ENCODE assay signal across 9 mouse cellular contexts in the genomic region with DNA sequence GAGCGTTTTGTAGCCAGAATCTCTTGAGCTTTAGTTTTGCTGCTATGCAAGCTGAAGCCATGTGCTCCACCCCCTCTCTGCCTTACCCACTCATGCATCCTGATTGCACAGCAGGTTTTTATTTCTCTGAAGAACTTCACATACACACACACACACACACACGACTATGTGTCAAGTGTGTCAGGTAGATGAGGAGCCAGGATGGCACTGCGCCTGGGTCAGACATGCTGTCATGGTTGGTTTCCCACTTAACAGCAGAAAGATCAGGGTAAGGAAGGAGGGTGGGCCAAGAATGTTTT. TPM values are rescaled to one million over a fixed set of nuclear protein-coding genes. Genes with fewer than 3 reads are reported as not detected.
A peak's percentile ranks its signal among the peaks of the same experiment; 100 is the strongest.
DNase-seq lines count a peak whose midpoint lies in the region; ATAC-seq and TF ChIP-seq lines count a peak whose summit lies in the region.
"Had no signal": no experiment of that assay in that cellular context is flagged by ENCODE, and none has a peak within 500 bp of the region (broad histone marks: within the 10 kb centered on the region; RNA-seq: fewer than 3 reads in every experiment).

No protein-coding gene starts in this region.

- peaks cover 14% of the 10 kb centered on the region for H3K27me3 ChIP-seq in forebrain, embryonic 11.5 days (ENCODE audit: control insufficient read depth, insufficient read depth, low read length)
- no peaks in the 10 kb centered on the region for H3K27me3 ChIP-seq in intestine, embryonic 16.5 days (replicated peaks; ENCODE audit: control insufficient read depth, insufficient read depth, low read length)
- peaks cover 5% of the 10 kb centered on the region for H3K27me3 ChIP-seq in neural tube, embryonic 14.5 days (ENCODE audit: control insufficient read depth, insufficient read depth, low read length)

- intact Hi-C loops in left cerebral cortex, adult 2 months (cut with DNase I): no loop called here
- intact Hi-C loops in left cerebral cortex, postnatal 36 days (cut with DNase I): no loop called here
- intact Hi-C loops in gastrocnemius, postnatal 14 days (cut with DNase I; ENCODE audit: low total_unique reads): no loop called here

- H3K4me2 ChIP-seq in forebrain, embryonic 11.5 days (ENCODE audit: low read depth, low read length, severe bottlenecking): peak overlapping the region; percentile 84
- peak overlapping the region; percentile 100 for H3K4me2 ChIP-seq in intestine, embryonic 16.5 days (ENCODE audit: low read depth, low read length)
- peak overlapping the region; percentile 100 for H3K4me2 ChIP-seq in neural tube, embryonic 14.5 days (ENCODE audit: low read depth, low read length)

- H3K9ac ChIP-seq in forebrain, embryonic 11.5 days (ENCODE audit: low read length): no peak overlapping the region
- peak overlapping the region; percentile 79; the same call in 1 of the 2 replicates for H3K9ac ChIP-seq in intestine, embryonic 16.5 days (ENCODE audit: low read depth, low read length)
- H3K9ac ChIP-seq in neural tube, embryonic 14.5 days (replicated peaks; ENCODE audit: low read depth, low read length): peak overlapping the region; percentile 74
- H3K9ac ChIP-seq: liver, embryonic 14.5 days had no signal

- no peak for TF ChIP-seq CTCF in left cerebral cortex, adult 2 months (IDR thresholded peaks at IDR 0.05)

- H3K9me3 ChIP-seq in forebrain, embryonic 11.5 days (ENCODE audit: control insufficient read depth, low read length): no peaks in the 10 kb centered on the region
- H3K9me3 ChIP-seq in intestine, embryonic 16.5 days (ENCODE audit: control insufficient read depth, low read length): no peaks in the 10 kb centered on the region
- no peaks in the 10 kb centered on the region for H3K9me3 ChIP-seq in neural tube, embryonic 14.5 days (ENCODE audit: control insufficient read depth, low read length)

- H3K27ac ChIP-seq in left cerebral cortex, adult 2 months: peak overlapping the region; percentile 93
- no peak overlapping the region for H3K27ac ChIP-seq in forebrain, embryonic 11.5 days (ENCODE audit: low read depth, low read length)
- H3K27ac ChIP-seq in intestine, embryonic 16.5 days (ENCODE audit: low read length): no peak overlapping the region
- H3K27ac ChIP-seq in neural tube, embryonic 14.5 days (ENCODE audit: low read depth, low read length): no peak overlapping the region; the same call in 1 of the 2 replicates
- H3K27ac ChIP-seq: liver, embryonic 14.5 days had no signal

- 46% methylated on average over 3 of the region's 3 CpGs for WGBS in forebrain, embryonic 11.5 days
- WGBS in intestine, embryonic 16.5 days: 32% methylated on average over 3 of the region's 3 CpGs
- WGBS in neural tube, embryonic 14.5 days: 15% methylated on average over 3 of the region's 3 CpGs

- peaks cover 5% of the 10 kb centered on the region; the same call in 1 of the 2 replicates for H3K4me1 ChIP-seq in forebrain, embryonic 11.5 days (replicated peaks; ENCODE audit: control insufficient read depth, insufficient read depth, low read length)
- H3K4me1 ChIP-seq in intestine, embryonic 16.5 days (ENCODE audit: control insufficient read depth, insufficient read depth, low read length): peaks cover 28% of the 10 kb centered on the region
- H3K4me1 ChIP-seq in neural tube, embryonic 14.5 days (ENCODE audit: control insufficient read depth, insufficient read depth, low read length): peaks cover 19% of the 10 kb centered on the region

- H3K36me3 ChIP-seq in forebrain, embryonic 11.5 days (ENCODE audit: control insufficient read depth, insufficient read depth, low read length): no peaks in the 10 kb centered on the region
- H3K36me3 ChIP-seq in intestine, embryonic 16.5 days (ENCODE audit: control insufficient read depth, insufficient read depth, low read length): no peaks in the 10 kb centered on the region
- H3K36me3 ChIP-seq in neural tube, embryonic 14.5 days (ENCODE audit: control insufficient read depth, insufficient read depth, low read length): no peaks in the 10 kb centered on the region

- peak; percentile 1; the same call in 1 of the 2 replicates for ATAC-seq in forebrain, embryonic 11.5 days (replicated peaks; ENCODE audit: low FRiP score)
- no peak for ATAC-seq in intestine, embryonic 16.5 days
- no peak for ATAC-seq in neural tube, embryonic 14.5 days (ENCODE audit: low read depth)

- no peak for DNase-seq in left cerebral cortex, adult 2 months (ENCODE audit: extremely low spot score in 1 of 2, low spot score in 2 of 2)
- no peak for DNase-seq in left cerebral cortex, postnatal 36 days (ENCODE audit: low spot score in 2 of 2)
- DNase-seq in forebrain, embryonic 11.5 days (ENCODE audit: low spot score): no peak
- DNase-seq in adrenal gland, postnatal 36 days: no peak
- DNase-seq in gastrocnemius, postnatal 14 days: no peak

- H3K4me3 ChIP-seq in left cerebral cortex, adult 2 months: peak overlapping the region; percentile 64
- peak overlapping the region; percentile 71 for H3K4me3 ChIP-seq in forebrain, embryonic 11.5 days (ENCODE audit: low read depth, low read length)
- peak overlapping the region; percentile 70 for H3K4me3 ChIP-seq in intestine, embryonic 16.5 days (ENCODE audit: low read length)
- H3K4me3 ChIP-seq in neural tube, embryonic 14.5 days (ENCODE audit: low read depth, low read length): peak overlapping the region; percentile 62

RNA-seq across cellular contexts. Expression of a gene that starts 0.8 kb away (rescaled TPM):
- 10 to 100 TPM; 55.1 to 60.2 TPM for total RNA-seq in left cerebral cortex, adult 2 months (2021)
- total RNA-seq in left cerebral cortex, postnatal 36 days (2021): 10 to 100 TPM; 52.6 to 55.5 TPM
- polyA plus RNA-seq in forebrain, embryonic 11.5 days (2014; fragmentation: Nextera tagmentation; extraction: Ambion mirVana): 1.4 and 2.0 TPM in 2 replicates
- 4.2 and 5.4 TPM in 2 replicates for polyA plus RNA-seq in intestine, embryonic 16.5 days (2015; fragmentation: Nextera tagmentation; extraction: Ambion mirVana)
- polyA plus RNA-seq in neural tube, embryonic 14.5 days (2014; fragmentation: Nextera tagmentation; extraction: Ambion mirVana): 14.3 and 14.8 TPM in 2 replicates
- total RNA-seq in adrenal gland, postnatal 36 days (2021): 1 to 10 TPM; 4.8 to 4.9 TPM
- total RNA-seq in gastrocnemius, postnatal 14 days (2021): 1 to 10 TPM; 3.6 to 4.6 TPM

RNA-seq across cellular contexts. Expression of a gene that starts 0.8 kb away (rescaled TPM):
- 1 to 10 TPM; 7.6 to 8.1 TPM for total RNA-seq in left cerebral cortex, adult 2 months (2021)
- 1 to 10 TPM; 8.1 to 8.9 TPM for total RNA-seq in left cerebral cortex, postnatal 36 days (2021)
- 0.76 and 0.79 TPM in 2 replicates for polyA plus RNA-seq in forebrain, embryonic 11.5 days (2014; fragmentation: Nextera tagmentation; extraction: Ambion mirVana)
- 3.9 and 4.3 TPM in 2 replicates for polyA plus RNA-seq in intestine, embryonic 16.5 days (2015; fragmentation: Nextera tagmentation; extraction: Ambion mirVana)
- polyA plus RNA-seq in neural tube, embryonic 14.5 days (2014; fragmentation: Nextera tagmentation; extraction: Ambion mirVana): 4.3 and 6.3 TPM in 2 replicates
- total RNA-seq in adrenal gland, postnatal 36 days (2021): 1 to 10 TPM; 3.1 to 4.2 TPM
- 1 to 10 TPM; 4.7 to 5.7 TPM for total RNA-seq in gastrocnemius, postnatal 14 days (2021)

RNA-seq across cellular contexts. Expression of a gene that starts 7.6 kb away (rescaled TPM):
- total RNA-seq in left cerebral cortex, adult 2 months (2021): 1 to 10 TPM; 1.1 to 1.4 TPM
- total RNA-seq in left cerebral cortex, postnatal 36 days (2021): 1 to 10 TPM in 1 of 2 experiments, under 1 TPM in 1; 0.79 to 1.3 TPM
- polyA plus RNA-seq in forebrain, embryonic 11.5 days (2014; fragmentation: Nextera tagmentation; extraction: Ambion mirVana): 0.08 and 0.15 TPM in 2 replicates
- 0.04 and 0.17 TPM in 2 replicates for polyA plus RNA-seq in intestine, embryonic 16.5 days (2015; fragmentation: Nextera tagmentation; extraction: Ambion mirVana)
- 0.75 and 0.95 TPM in 2 replicates for polyA plus RNA-seq in neural tube, embryonic 14.5 days (2014; fragmentation: Nextera tagmentation; extraction: Ambion mirVana)
- total RNA-seq in adrenal gland, postnatal 36 days (2021): under 1 TPM; 0.07 to 0.30 TPM
- total RNA-seq in gastrocnemius, postnatal 14 days (2021): under 1 TPM; 0.08 to 0.24 TPM
- total RNA-seq: common myeloid progenitor, adult 5-6 weeks had no signal

RNA-seq across cellular contexts. Expression of a gene that starts 15.2 kb away (rescaled TPM):
- under 1 TPM; 0.16 to 0.36 TPM for total RNA-seq in left cerebral cortex, adult 2 months (2021)
- under 1 TPM in 1 of 2 experiments, not detected in 1; 0.15 TPM for total RNA-seq in left cerebral cortex, postnatal 36 days (2021)
- polyA plus RNA-seq in forebrain, embryonic 11.5 days (2014; fragmentation: Nextera tagmentation; extraction: Ambion mirVana): not detected in 2 replicates
- 0.69 and 0.71 TPM in 2 replicates for polyA plus RNA-seq in intestine, embryonic 16.5 days (2015; fragmentation: Nextera tagmentation; extraction: Ambion mirVana)
- polyA plus RNA-seq in neural tube, embryonic 14.5 days (2014; fragmentation: Nextera tagmentation; extraction: Ambion mirVana): 0.07 TPM in 1 of 2 replicates, not detected in the other
- total RNA-seq in adrenal gland, postnatal 36 days (2021): under 1 TPM in 1 of 2 experiments, not detected in 1; 0.30 TPM
- not detected for total RNA-seq in gastrocnemius, postnatal 14 days (2021)
- total RNA-seq: common myeloid progenitor, adult 5-6 weeks had no signal

Comparison
In these comparisons a context has a peak if more than half of its experiments do, and no peak if none do; other contexts are left out.
1. RNA of a gene that starts 0.8 kb away (total RNA-seq): 55.1 to 60.2 TPM in left cerebral cortex, adult 2 months and 52.6 to 55.5 TPM in left cerebral cortex, postnatal 36 days; 4.8 to 4.9 TPM in adrenal gland, postnatal 36 days and 3.6 to 4.6 TPM in gastrocnemius, postnatal 14 days; every median in the first group is over 4 times any median in the second.
2. Peak in every context shown above with its lines, with median percentiles within 50 percentile points of each other: H3K4me3 ChIP-seq and H3K4me2 ChIP-seq.